Mouse (Mus musculus) stomach, postnatal 0 days (tissue): ENCODE data around the gene Nt5dc3.

Experiments used
- CTCF ChIP-seq: IDR thresholded peaks from 2 replicates; pipeline ENCODE4 v1.5.1; 2016; ENCODE audit warnings: antibody characterized with exemption, low read depth, mild to moderate bottlenecking, moderate library complexity
- EP300 ChIP-seq: optimal IDR thresholded peaks from 2 replicates; pipeline ENCODE3; 2016; ENCODE audit warnings: antibody characterized with exemption

DNA sequence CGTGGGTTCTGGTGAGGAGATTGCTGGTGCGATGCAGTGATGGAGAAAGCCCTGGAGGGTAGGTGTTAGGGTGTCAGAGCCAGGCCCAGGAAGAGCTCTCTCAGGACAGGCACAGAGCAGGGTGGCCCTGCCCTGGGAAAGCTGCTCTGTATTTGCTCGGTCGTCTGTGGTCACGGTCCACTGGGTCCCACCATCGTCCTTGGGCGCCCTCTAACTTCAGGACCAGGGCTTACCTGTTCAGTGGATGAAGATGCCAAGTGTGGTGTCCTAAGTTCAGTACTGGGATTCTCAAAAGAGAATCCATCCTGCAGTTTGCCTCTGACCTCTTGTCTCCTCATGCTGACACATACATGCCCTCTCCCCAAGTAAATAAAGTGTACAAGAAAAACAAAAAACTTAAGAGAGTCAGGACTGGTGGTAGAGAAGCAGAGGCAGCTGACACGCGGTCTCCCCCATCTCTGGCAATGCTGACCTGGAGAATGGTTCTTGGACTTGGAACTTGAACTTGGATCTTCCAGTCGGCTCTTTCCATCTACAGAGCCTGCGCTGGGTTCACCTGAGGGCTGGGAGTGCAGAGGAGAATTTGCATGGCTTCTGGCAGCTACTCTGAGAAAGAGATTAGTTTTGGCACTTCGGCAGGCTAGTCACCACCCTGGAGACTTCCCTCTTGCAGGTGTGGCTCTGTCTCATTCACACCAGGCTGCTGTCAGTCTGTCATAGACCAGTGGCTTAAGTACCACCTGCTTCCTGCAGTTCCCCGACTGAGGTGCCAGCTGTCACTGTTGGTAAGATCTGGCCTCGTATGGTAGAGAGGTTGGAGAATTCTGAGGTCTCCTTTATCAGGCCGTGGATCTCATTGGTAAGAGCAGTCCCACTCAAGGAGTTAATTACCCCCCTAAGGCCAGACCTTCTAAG is 49.7 kb downstream of the Nt5dc3 start:
- TF ChIP-seq CTCF (no peak), EP300 (no peak)
